Mouse (Mus musculus) ES-E14 (cell line): ENCODE results near the gene Lama4.

Source experiments
- CHD2 ChIP-seq: IDR thresholded peaks from 2 replicates; pipeline ENCODE4 v1.6.1; 2014; ENCODE audit warnings: mild to moderate bottlenecking, low read depth, low read length, inconsistent platforms
- MAFK ChIP-seq: IDR thresholded peaks from 2 replicates; pipeline ENCODE4 v1.6.1; 2014; ENCODE audit warnings: mild to moderate bottlenecking, low read depth, low read length, inconsistent platforms; ENCODE audit not compliant: insufficient read depth

DNA sequence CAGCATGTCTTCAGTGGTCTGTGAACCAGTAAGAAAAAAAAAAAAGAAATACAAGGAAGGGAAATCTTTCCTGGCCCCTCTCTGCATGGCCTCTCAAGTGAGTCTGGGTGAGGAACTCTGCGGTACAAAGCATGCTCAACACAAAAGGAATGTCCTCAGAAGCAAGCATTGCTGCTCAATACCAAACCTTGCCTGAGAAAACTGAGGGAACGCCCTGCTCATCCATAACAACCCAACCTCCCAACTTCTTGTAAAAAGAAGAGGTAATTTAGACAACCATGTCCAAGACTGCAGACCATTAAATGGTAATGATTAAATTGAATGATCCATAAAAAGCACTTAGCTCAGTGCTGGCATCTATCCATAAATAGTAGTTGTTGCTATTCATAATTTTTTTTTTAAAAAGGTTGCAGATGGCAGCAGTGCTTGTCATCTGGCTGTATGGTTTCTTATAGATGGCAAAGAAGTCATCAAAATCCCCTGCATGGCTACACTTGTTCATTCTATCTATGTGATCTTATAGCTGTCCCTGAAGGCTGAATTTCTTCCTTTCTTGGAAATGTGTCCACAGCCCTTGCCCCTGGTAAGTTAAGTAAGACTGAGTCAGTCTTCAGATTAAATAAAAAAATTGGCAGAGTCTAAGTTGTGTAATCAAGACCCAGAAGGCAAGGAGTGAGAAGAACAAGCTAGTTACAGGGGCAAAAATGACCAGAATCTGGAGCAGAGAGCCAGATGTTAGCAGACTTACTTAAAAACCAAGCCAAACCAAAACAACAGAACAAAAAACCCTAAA, 28.5 kb downstream of the Lama4 start:
- TF ChIP-seq MAFK (no peak), CHD2 (no peak)
